Mouse (Mus musculus) layer of hippocampus, postnatal 36 days (tissue): ENCODE measurements around the gene Mlip. TPM values are rescaled to one million over a fixed set of nuclear protein-coding genes. Genes with fewer than 3 reads are reported as not detected.

Experiments
- DNase-seq, 2 experiments: peaks; one replicate each; pipeline ENCODE4 v3.0.0; 2022
- total RNA-seq, 2 experiments: library from RNA; stranded (reverse); gene quantifications; 2 replicates each; pipeline ENCODE4 v1.2.3; 2021

Mlip gene
- total RNA-seq, 2 experiments from 2014 or later: 41.6 to 48.2 TPM

DNA sequence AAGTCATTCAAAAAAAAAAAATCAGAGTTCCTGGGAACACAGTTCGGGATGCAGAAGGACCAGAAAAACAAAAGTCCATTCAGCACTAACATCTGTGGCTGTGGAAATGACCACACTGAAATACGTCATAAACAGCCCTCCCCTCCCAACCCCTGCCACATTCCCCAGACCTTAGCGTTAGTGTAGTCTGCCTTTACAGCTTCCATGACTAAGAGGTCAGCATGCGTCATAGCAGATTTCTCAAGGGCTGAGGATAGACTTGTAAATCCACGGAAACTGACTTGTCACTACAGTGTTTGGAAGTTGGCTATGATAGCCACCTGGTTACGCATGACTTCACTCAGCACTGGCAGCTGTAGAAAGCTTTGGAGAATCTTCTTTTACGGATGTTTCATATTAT is 8.5 kb downstream of the Mlip start:
- DNase-seq: no peak

DNA sequence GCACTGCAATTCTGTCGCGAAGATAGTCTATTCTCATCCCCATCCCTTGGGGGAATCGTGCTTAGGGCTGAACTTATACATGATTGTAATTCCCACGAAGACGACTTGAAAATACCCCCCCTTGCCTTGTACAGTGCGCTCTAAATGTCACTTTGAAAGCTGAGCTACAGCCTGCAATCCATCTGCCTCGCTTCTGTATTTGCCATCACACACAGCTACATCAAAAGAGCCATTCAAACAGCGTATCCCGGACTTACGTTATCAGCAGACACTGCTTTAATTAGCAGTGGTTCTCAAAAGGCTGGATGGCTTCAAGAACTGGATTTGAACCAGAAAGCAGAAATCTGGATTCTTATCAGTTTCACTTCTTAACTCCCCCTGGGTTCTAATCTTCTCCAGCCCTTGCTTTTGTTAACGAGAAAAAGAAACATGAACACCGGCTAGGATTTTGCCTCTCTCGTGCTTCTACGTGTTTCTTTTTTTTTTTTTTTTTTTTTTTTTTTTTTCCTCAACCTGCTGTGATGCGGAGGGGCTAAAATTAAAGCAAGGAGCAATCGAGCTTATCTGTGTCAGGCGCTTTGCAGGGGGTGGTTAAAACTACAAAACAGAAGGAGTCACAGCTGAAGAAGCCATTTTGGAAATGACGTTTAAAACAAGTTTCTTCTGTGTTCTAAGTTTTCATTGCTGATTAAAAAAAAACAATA is 12.5 kb downstream of the Mlip start:
- peak; percentile 38 to 54 for DNase-seq

DNA sequence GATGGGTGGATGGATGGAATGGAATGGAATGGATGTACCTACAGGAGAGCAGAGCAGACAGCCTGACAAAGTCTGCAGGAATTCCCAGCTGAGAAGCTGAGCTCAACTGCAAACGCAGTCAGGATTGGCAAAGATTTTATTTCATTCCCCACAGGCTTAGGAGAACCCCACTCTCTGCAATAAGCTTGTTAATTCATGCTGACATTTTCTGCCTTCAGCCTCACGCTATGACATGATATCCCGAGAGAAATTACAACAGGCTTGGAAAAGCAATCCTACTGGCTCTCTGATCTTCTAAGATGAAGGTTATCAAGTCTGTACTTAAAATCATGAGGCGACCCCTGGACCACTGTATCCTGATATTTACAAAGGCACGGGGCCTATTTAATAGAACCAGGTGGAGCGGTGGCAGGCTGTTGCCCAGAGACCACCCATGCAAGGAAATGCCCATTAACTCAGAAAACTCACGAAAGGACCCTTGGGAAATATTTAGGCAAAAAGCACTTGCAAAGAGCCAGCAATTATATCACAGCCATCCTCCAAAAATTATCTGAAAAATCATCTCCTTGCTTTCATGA is 13.1 kb downstream of the Mlip start:
- DNase-seq: no peak

DNA sequence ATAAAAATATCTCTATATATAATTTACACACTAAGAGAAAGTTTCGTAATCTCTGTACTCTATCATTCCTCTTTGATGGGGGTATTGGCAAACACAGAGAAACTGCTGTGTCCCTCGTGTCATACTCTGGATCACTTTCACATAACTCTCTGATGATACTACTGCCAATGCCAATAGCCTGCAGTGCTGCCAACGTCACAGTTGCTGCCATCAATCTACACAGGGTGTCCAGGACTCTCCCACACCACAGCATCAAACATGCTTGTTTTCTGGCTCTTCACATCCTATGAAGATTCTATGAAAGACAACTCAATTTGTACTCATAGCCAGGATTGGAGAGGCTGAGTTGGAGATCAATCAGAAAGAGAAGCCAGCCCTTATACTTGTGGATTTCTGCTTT is 17.4 kb downstream of the Mlip start:
- DNase-seq: no peak

DNA sequence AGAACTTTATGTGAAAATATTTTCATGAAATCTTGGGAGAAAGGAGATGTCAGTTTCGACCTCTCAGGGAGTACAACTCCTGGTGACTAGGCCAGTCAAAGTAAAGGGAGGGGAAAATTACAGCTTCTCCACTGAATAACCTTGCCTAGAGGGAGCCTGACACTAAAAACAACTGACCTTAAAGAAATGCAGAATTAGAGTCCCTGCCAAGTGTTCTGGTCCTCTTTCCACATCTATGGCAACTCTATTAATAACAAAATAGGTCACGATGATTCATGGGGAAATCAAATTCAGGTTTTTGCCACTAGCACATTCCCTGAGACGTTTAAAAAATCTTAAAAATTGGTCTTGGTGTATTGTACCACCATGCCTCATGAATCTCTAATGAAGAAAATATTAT is 34.4 kb downstream of the Mlip start:
- DNase-seq: no peak

DNA sequence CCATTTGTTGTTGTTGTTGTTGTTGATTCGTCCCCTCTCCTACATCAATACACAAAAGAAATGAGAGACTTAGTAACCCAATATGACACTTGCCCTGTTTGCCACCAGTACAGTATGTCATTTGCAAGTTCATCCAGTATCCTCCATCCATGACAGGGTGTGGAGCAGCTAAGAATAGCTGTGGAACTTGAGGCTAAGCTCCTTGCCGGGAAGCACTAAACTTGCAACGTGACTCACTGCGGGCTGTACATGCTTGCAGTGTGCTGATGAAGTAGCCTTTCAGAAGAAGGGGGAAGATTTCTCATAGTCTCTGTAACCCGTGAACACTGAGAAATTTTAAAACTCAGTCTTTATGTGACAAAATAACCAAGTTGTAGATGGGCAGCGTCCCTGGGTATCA is 42.2 kb downstream of the Mlip start:
- DNase-seq: no peak

DNA sequence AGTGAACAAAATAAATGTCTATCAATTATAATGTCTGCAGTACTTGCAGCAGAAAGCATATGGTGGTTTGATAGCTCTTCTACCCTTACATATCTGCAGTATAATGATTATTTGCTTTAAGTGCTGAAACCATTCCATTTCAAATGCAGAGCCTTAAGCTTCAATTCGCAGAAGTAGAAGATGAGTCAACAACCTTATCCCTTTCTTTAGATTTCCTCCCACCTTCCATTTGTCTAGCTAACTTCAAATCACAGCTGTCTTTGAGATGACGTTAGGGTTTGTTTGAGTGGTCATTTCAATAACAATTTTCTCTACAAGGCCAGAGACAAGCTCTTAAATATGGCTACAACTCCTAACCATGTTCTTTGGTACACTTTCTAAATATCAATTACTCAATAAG is 47.4 kb downstream of the Mlip start:
- no peak for DNase-seq

DNA sequence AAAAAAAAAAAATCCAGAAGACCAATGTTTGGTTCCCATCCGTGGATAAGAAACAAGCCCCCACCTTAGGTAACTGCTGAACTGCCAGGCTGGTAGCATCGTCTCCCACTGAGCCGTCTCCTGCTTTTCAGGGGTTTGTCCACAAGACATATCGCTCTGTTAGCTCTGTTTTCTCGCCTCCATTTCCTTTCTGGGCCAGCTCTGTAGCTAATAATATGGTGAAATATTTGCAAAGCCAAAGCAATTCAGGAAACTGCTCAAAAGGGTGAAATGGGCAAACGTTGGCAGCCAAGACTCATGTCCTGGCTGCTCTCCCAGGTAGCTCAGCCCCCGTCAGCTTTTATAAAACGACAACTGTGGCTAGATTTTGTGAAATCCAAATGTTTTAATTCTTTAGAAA is 50.4 kb downstream of the Mlip start:
- DNase-seq: peak; percentile 18 to 26

DNA sequence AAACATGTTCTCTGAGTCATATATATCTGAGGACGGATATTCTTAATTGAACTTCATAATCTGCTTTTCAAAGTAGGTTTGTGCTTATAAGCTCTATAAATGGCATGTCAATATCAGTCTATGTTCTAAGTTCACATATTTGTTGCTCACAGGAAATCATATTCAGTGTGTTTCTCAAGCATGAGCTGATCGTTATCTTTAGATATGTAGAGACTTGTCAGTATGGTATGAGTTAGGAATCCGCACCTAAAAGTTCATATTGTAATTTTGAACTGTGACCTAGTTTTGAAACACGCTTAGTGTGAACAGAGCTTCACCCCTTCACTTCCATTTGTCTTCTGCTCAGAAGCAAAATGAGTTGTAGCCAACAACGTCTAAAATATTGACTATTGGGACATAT is 64.8 kb downstream of the Mlip start:
- no peak for DNase-seq

DNA sequence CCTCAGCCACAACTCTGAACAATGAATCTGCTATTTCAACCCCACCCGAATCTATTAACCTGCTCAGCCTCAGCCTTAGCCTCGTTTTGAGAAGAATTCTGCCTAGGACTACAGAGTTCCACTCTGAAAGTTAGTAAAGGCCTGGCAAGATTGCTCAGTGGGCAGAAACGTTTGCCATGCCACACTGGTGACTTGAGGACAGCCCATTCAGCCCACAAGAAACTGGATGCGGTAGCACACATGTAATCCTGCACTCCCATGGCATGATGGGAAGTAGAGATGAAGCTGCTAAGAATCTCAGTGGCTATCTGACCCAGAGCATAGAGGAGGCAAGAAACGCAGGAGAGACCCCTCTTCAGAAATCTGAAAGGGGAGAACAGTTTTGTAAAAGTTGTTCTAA is 73.4 kb downstream of the Mlip start:
- DNase-seq: no peak

DNA sequence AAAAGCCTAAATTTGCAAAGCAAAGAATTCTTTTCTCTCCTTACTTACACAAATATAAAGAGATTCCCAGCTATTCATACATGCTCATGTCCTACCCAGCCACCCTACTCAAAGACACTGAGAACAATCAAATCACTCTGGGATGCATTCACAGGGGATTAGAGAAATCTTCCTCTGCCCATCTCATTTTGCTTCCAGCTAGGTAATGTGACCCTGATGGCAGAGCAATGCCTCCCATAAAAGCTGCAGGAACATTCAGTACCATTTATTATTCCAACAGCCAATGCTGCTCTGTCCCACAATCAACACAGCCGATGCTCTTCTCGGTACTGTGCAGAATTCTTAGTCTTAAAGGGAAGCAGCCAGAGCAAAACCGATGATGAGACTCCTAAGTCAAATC is 74.7 kb downstream of the Mlip start:
- no peak for DNase-seq

DNA sequence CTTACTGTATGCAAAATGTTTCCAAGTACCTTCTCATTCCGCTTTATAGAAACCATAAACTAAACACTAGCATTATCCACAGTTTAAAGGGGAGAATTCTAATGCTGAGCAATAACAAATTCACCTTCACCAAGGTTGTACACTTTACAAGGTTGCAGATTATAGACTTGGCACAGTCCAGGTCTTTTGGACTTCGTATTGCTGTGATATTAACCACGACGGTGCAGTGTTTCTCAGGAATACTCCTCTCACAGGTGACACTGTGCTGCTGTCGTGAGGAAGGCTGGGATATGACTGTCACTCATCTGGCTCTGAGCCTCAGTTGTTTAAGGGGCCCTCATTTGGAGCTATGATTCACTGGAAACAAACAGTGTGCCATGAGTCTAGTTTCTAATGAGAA is 75.5 kb downstream of the Mlip start:
- no peak for DNase-seq

DNA sequence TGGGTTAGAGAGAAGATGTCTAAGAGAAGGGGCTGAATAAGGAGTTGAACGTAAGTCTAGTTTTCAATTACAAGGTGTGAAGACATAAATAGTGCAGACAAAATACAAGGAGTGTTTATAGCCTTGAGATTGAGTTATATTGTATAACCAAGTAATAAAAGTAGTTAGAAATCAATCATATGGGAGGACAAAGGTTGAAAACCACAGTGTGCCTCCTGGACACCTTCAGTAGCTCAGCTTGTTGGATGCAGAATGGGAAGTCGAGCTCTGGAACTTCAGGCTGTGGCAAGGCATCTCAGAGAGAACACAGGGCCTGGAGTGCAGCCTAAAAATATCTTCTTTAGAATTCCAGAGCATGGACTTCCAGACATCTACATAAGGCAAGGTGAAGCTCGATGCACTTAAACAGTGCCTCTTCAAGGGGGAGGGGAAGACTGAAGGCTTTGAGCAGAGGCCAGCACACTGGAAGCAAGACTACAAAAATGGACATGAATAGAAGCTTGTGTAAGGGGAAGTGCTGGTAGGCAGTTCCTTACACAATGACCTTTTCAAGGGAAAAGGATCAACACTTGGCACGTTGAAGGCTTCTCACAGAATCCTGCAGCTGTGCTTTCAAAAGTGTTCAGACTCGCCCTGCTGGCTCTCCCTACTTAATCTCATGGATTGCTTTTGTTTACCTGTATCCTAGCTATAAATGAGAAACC is 76.2 kb downstream of the Mlip start:
- DNase-seq: peak in 1 of 2 experiments; percentile 3

DNA sequence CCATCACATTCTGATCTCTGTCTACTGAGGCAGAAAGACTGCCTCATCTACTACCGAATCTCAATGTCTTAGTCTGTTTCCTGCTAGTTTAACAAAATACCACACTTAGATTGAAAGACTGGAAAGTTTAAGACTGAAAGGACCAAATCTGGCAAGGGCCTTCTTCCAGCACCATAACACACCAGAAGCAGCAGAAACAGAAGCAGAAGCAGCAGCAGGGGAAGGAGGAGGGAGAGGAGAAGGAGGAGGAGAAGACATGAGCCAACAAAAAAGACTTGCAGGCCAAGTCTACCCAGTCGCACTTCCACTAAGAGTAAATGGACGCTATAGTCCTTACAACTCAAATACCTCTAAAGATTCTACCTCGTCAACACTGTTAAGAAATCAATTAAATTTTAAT is 80.0 kb downstream of the Mlip start:
- DNase-seq: no peak

DNA sequence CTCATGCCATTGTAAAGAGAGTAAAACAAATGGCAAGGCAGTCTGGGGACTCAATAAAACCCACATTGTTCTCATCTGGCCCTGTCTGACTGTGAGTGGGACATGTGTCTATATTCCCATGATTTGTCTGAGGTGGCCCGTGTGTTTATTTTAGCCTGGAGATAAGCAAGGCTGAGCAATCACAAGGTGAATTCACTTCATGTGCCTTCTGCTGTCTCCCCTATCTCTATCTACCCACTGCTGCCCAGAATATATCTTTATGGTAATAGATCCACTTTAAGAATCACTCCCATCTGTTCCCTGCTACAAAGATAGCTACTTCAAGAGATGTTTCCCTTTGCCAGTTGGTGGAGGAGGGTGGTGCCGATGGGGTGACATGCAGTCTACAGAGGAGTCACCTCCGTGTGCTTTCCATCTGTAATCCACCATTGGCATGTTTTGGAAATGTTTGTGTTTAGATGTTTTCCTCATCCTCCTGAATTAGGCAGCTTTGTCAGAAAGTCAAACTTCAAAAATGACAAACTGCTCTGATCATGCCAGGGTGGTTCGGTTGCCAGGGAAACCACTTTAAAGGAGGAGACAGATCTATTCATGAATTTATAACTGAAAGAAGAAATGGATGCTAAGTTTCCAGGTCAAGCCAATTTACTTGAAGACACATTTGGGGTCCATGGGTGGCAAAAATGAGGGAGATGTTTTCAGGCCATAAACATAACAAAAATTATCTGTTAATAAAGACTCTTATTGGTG is 87.3 kb downstream of the Mlip start:
- DNase-seq: peak in 1 of 2 experiments; percentile 10

DNA sequence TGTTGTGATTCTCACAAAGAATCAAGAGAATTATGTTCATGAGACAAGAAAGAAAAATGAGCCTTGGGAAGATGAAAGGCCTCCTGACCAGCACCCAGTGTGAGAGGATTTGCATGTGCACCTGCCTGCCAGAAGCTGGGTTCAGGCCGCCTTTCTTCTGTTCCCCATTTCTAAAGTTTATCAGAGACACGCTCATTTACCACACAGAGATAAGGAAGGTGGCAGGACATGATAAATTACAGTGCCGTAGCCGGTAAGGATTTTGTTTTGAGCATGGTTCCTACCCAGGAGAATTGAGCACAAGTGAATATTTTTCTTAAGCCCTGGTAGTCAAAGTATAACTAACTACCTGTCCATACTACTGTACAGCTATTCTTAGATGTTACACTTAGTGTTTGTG is 93.7 kb downstream of the Mlip start:
- no peak for DNase-seq

DNA sequence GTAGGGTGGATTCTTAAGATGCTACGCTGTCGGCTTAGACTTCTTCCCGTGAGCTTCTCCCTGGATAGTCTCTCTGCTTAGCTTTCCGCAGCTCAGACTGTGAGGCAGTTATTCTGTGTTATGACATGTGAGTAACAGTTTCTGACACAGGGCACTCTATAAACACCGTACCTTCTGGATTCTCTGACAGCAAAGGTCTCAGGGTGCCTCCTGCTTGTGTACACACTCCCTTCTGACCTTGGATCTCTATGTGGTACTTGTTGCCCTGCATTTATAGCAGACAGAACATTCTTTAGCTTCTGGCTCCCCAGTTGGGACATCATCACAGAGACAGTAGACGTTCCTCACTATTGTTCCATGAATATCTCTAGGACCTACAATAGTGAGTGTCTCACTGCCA is 94.5 kb downstream of the Mlip start:
- no peak for DNase-seq

DNA sequence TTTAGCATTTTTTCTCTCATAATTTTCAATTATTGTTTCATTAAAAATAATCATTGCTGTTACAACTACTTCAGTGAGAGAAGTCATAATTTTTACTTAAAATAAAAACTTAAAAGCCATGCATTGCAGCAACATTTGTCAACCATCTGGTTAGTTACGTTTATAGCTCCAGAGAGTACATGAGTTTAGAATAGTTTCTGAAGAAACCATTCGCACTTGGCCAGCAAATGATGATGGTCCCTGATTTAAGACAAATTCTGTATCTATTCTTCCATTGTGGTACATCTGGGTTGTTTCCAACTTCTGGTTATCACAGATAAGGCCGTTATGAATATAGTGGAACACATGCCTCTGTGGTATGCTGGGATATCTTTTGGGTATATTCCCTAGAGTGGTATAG is 98.3 kb downstream of the Mlip start:
- no peak for DNase-seq

DNA sequence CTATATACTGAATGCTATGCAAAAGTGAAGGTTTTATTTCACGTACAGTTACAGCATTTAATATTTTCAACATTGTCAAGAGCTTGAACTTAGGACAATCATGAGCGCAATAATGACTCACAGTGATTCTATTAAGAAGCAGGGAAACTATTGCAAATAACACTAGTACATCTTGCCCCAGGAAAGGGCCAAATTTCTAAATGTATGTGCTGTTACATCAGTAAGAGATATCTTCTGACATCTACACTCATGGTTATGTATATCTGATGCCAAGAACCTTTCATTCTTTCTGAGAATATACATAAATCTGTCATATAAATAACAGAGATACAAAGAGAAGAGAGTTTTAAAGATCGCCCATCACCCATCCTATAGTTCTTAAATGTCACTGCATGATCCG is 100.0 kb downstream of the Mlip start:
- no peak for DNase-seq

DNA sequence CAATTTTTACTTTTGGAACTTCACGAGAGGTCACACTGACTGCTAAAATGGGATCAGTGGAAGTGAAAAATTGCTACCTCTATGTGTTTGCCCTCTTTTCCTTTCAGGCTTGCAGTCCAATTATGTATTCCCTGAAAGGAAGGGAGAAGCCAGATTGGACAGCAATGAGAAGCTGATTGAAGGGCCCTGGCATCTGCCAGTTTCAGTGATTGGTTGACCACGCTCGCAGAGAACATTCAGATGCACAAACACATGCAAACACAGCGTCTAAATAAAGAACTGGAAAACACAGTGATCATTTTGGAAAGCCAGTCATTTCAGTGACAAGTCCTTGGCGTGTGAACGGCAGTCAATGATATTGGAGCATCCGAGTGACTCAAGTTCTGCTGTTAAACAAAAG is 100.6 kb downstream of the Mlip start:
- peak; percentile 56 to 63 for DNase-seq

DNA sequence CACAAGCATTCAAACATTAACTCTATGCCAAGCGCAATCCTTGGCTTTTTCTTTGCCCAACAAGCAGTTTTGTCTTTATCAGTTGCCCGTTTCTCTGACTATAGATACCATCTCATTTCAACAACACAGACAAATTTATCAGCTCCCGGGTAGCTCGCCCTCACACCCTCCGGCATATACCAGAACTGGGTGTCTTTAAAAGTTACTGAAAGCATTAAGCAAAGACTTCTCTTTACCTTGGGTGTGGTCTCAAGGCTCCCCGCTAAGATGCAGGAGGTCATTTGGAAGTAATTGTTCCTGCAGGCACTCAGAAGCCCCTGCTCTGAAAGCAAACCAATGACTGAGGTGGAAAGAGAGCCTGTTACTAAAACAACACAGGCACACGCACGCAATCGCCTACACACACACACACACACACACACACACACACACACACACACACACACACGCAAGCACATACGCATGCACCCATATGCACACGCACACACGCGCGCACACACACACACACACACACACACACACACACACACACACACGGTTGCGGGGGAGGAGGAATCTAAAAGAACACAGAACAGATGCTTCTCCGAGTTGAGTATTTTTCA is 101.2 kb downstream of the Mlip start:
- peak; percentile 26 to 48 for DNase-seq

DNA sequence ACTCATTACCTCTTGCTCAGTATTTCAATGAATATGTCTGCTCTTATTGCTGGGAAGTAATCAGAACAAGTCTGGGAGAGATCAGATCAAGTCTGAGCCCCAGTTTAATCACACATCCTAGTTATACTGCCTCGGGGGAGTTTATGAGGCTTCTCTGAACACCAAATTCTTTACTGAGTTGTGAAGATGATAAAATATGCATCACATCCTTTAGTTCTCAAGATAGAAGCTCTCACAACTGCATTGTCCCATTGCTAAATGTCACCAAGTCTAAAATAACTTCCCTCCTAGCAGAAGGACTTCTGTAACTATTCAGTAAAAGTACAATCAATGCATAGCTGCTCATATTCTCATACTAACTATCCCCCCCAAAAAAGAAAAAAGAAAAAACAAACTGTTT is 154.5 kb downstream of the Mlip start:
- no peak for DNase-seq

DNA sequence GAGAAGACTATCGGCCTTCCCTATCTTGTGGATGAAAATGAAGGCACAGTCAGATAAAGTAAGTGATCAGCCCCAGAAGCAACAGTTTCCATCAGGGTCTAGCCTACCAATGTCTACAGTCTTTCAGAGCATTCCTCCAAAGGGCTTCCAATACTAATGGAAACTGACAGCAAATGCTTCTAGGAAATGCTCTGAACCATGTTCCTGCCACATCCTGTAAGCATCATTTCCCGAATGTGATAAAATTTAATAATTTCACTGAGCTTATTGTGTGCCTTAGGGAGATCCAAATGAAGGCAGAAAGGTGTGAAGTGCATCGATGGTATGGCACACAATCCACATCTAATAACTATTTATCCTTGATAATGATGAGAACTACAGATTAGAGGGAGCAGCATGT is 173.3 kb downstream of the Mlip start:
- DNase-seq: no peak
